Mouse (Mus musculus) G1E (cell line): Measurements from ENCODE around the gene Ikzf2. TPM values are rescaled to one million over a fixed set of nuclear protein-coding genes. Genes with fewer than 3 reads are reported as not detected.

Source experiments
- ATAC-seq: 2 replicates; pipeline ENCODE4 v1.8.0; 2016; ENCODE audit warnings: mild to moderate bottlenecking; ENCODE audit not compliant: insufficient number of reproducible peaks, poor library complexity, low FRiP score, severe bottlenecking; ENCODE audit errors: extremely low read depth
- DNase-seq: peaks from one replicate; pipeline ENCODE4 v3.0.0; 2012; ENCODE audit warnings: low spot score
- H3K27me3 ChIP-seq: 2 replicates; pipeline ENCODE4 v1.6.1; 2012; ENCODE audit warnings: mild to moderate bottlenecking, low read length, inconsistent platforms; ENCODE audit not compliant: insufficient read depth
- H3K36me3 ChIP-seq: replicated peaks from 2 replicates; pipeline ENCODE3; 2012; ENCODE audit warnings: mild to moderate bottlenecking, inconsistent platforms
- H3K4me1 ChIP-seq: 2 replicates; pipeline ENCODE4 v1.6.1; 2012; ENCODE audit warnings: low read depth, low read length, inconsistent platforms, mixed read lengths; ENCODE audit not compliant: insufficient read depth
- H3K4me3 ChIP-seq: 2 replicates; pipeline ENCODE4 v1.5.1; 2012; ENCODE audit warnings: low read depth, mild to moderate bottlenecking, inconsistent platforms, low read length, moderate library complexity, mixed read lengths
- H3K9me3 ChIP-seq: replicated peaks from 2 replicates; pipeline ENCODE4 v1.6.1; 2012; ENCODE audit warnings: inconsistent platforms
- CTCF ChIP-seq: IDR thresholded peaks from 2 replicates; pipeline ENCODE4 v1.5.1; 2012; ENCODE audit warnings: low read depth, low read length, inconsistent platforms, mixed read lengths
- GATA1 ChIP-seq: IDR thresholded peaks from 2 replicates; pipeline ENCODE4 v1.6.1; 2012; ENCODE audit warnings: borderline replicate concordance, low read length, inconsistent platforms, mixed read lengths
- GATA2 ChIP-seq: IDR thresholded peaks from 2 replicates; pipeline ENCODE4 v1.6.1; 2012; ENCODE audit warnings: low read depth, low read length, inconsistent platforms, borderline replicate concordance
- POLR2AphosphoS5 ChIP-seq: IDR thresholded peaks from 2 replicates; pipeline ENCODE4 v1.6.1; 2012; ENCODE audit warnings: low read depth, low read length, inconsistent platforms; ENCODE audit not compliant: insufficient replicate concordance
- TAL1 ChIP-seq: conservative IDR thresholded peaks from 2 replicates; pipeline ENCODE4 v1.6.1; 2012; ENCODE audit warnings: low read depth, low read length, inconsistent platforms, mixed read lengths
- polyA plus RNA-seq: library from polyadenylated mRNA; stranded (reverse); fragments of >175 nt; gene quantifications from 2 replicates; pipeline ENCODE4 v1.2.3, GENCODE M21; 2012
- total RNA-seq, 2 experiments: library from RNA; stranded (forward) in 1 of 2; stranded (reverse) in 1 of 2; fragments of 200-1000 nt in 1 of 2; fragments of >200 nt in 1 of 2; fragmentation: Nextera tagmentation in 1 of 2; gene quantifications; 2 replicates each; pipeline ENCODE4 v1.2.3; 2014 to 2017

Gene Ikzf2
- total and polyA plus RNA-seq, 3 experiments: 2.4 to 84.3 (median 11.4) TPM

DNA sequence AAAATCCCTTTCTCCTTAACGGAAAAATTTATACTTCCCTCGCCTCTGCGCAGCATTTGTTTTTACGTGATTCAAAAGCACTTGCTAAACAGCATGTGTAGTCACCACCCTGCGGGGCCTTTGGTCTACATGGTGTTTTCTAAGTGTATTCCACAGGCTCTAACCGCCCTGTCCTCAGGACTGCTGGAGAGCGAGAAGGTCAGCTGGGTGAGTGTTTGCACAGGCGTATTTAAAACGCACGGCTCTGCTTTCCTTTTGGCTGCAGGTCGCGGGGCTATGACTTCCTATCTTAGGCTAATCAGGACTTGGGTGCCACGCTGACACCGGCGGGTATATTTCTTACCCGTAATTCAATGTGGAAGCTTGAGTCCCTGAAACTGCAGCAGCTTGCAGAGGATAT lies 30.1 kb downstream of the Ikzf2 start:
- ATAC-seq: peak; percentile 24; the same call in 1 of the 2 replicates
- no peaks in the 10 kb centered on the region for H3K36me3 ChIP-seq
- no peaks in the 10 kb centered on the region for H3K27me3 ChIP-seq
- no peak for TF ChIP-seq POLR2AphosphoS5
- TF ChIP-seq CTCF: no peak
- TF ChIP-seq GATA2: no peak
- no peak for TF ChIP-seq GATA1
- TF ChIP-seq TAL1: no peak
- DNase-seq: no peak
- H3K4me3 ChIP-seq: no peak overlapping the region; the same call in 1 of the 2 replicates
- peaks cover 66% of the 10 kb centered on the region for H3K4me1 ChIP-seq
- H3K9me3 ChIP-seq: no peaks in the 10 kb centered on the region

DNA sequence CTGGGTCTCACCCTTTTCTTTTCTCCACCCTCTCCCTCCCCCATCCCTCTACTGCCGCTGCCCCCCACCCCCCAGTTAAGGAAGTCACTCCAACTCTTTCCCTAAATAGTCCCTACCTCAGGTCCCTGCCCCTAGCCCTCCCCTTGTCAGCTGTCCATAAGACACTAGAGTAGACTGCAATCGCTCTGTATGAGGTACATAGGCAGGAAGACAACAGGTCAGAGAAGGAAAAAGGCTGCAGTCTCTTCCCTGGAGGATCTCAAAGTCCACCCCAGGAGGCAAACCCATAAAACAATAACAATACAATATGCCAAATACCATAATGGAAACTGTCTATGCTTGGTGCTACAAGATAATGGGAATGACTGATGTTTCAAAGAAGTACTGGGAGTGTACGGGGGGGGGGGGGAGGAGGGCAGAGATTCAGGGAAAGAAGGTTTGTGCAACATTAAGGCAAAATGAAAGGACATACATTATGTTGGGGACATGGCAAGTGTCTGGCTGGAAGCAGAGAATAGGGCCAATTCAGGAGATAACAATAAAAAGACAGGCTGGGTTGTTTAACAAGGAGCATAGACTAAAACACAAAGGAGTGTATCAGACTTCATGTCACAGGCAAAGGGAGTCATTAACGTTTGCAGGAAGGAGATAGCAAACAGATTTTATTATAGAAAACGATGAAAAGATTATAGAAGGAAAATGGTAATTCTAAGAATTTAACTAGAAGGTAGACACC lies 30.8 kb downstream of the Ikzf2 start:
- Histone ChIP-seq H3K4me3 (no peak overlapping the region), H3K27me3 (no peaks in the 10 kb centered on the region), H3K36me3 (no peaks in the 10 kb centered on the region), H3K4me1 (peaks cover 65% of the 10 kb centered on the region), H3K9me3 (no peaks in the 10 kb centered on the region)
- TF ChIP-seq GATA2 (no peak), GATA1 (no peak), CTCF (no peak), POLR2AphosphoS5 (no peak), TAL1 (no peak)
- ATAC-seq: peak; percentile 41; the same call in 1 of the 2 replicates
- no peak for DNase-seq

DNA sequence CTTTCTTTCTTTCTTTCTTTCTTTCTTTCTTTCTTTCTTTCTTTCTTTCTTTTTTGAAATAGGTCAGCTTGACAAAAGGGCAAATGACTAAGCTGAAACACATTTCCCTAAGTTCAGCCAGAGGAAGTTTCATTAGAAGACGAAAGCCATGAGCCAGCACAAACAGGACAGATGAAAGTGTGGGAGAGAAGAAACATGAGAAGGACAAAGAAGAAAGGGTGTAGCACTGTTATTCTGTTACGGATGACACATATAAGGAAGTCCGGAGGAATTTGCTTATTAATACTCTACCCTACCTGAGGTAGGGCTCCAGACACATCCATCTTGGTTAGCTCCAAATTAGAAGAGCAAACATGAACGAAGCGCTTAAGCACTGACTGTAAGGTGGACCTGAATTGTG lies 31.7 kb downstream of the Ikzf2 start:
- Histone ChIP-seq H3K9me3 (no peaks in the 10 kb centered on the region), H3K36me3 (peaks cover 2% of the 10 kb centered on the region), H3K4me3 (no peak overlapping the region), H3K27me3 (no peaks in the 10 kb centered on the region), H3K4me1 (peaks cover 63% of the 10 kb centered on the region)
- ATAC-seq (no peak), DNase-seq (no peak)
- TF ChIP-seq POLR2AphosphoS5 (no peak), GATA2 (no peak), GATA1 (no peak), CTCF (no peak), TAL1 (no peak)

DNA sequence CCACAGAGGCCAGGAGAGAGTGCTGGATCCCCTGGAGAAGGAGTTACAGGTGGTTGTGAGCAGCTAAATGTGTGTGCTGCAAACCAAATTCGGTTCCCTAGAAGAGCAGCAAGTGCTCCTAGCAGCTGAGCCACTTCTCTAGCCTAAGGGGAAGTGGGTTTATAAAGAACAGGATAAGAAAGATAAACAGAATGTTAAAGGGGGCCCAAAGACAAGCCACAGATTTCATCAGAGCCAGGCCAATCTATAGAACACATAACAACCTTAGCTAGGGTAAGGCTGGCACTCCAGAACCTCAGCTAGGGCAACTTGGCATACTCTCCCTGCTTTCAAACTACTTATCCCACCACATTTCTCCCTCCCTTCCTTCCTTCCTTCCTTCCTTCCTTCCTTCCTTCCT lies 32.1 kb downstream of the Ikzf2 start:
- H3K4me1 ChIP-seq: peaks cover 59% of the 10 kb centered on the region
- peaks cover 2% of the 10 kb centered on the region for H3K36me3 ChIP-seq
- no peaks in the 10 kb centered on the region for H3K27me3 ChIP-seq
- ATAC-seq: peak; percentile 51
- DNase-seq: no peak
- TF ChIP-seq POLR2AphosphoS5: no peak
- TF ChIP-seq TAL1: no peak
- TF ChIP-seq CTCF: no peak
- no peak for TF ChIP-seq GATA1
- TF ChIP-seq GATA2: no peak
- no peak overlapping the region for H3K4me3 ChIP-seq
- no peaks in the 10 kb centered on the region for H3K9me3 ChIP-seq

DNA sequence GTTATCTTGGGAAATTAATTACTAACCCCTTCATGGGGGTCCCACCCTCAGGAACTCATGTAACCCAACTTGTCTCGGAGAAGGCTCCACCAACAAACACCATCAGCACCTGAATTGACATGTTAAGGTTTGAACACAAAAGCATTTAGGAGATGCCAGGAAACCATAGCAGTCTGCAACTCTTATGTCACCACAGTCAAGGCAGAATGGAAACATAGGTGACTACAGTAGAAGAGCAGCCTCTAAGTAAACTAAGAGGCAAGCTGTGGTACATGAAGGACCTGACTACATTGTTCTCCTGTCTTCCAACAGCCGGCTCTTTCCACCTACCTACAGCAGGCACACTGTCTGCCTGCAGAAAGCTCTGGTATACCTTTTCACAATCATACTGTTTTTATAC lies 33.6 kb downstream of the Ikzf2 start:
- no peak for TF ChIP-seq TAL1
- no peak for TF ChIP-seq POLR2AphosphoS5
- TF ChIP-seq CTCF: no peak
- no peak for TF ChIP-seq GATA2
- TF ChIP-seq GATA1: no peak
- H3K4me1 ChIP-seq: peaks cover 57% of the 10 kb centered on the region
- peaks cover 2% of the 10 kb centered on the region for H3K36me3 ChIP-seq
- no peak overlapping the region for H3K4me3 ChIP-seq
- ATAC-seq: no peak
- H3K9me3 ChIP-seq: no peaks in the 10 kb centered on the region
- DNase-seq: no peak
- H3K27me3 ChIP-seq: no peaks in the 10 kb centered on the region

DNA sequence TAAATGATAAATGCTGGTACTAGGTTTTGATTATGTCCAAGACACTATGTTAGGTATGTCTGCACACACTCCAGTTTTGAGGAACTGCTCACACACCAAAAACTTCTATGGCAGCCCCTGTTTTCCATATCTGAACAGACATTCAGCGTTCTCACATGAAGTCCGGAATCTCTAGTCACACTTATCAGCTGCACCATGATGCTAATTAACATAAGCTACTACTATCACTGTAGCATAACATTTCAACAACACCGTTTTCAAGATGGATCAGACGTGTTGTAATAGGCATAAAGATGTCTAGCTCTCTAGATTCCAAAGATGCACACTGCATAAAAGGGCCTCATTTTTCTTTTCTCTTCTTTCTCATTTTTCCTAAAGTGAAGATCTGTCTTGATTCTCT lies 43.9 kb downstream of the Ikzf2 start:
- no peak for TF ChIP-seq GATA1
- no peak for TF ChIP-seq TAL1
- no peak for TF ChIP-seq GATA2
- no peak for TF ChIP-seq CTCF
- no peak for TF ChIP-seq POLR2AphosphoS5
- Histone ChIP-seq H3K27me3 (no peaks in the 10 kb centered on the region), H3K4me1 (peaks cover 11% of the 10 kb centered on the region), H3K4me3 (no peak overlapping the region), H3K9me3 (no peaks in the 10 kb centered on the region), H3K36me3 (peaks cover 6% of the 10 kb centered on the region)
- ATAC-seq (no peak), DNase-seq (no peak)

DNA sequence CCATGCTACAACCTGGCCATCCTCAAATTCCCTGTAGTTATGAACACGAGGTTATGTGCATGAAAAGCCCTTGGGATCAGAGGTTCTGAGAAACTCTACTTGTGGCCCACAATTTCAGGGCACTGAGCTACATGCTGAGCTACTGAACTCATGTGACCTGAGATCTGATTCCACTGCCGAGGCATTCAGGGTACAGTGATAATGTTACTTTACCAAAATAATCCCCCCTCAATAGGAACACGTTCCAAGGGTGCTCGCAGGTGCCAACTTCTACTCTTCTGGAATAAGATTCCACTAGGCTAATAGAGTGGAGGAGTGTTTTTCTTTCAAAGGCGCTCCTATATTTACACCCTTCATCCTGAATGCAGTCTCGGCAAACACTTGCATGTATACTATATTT lies 45.1 kb downstream of the Ikzf2 start:
- TF ChIP-seq CTCF: no peak
- TF ChIP-seq TAL1: no peak
- TF ChIP-seq POLR2AphosphoS5: no peak
- TF ChIP-seq GATA2: no peak
- no peak for TF ChIP-seq GATA1
- ATAC-seq (no peak), DNase-seq (no peak)
- Histone ChIP-seq H3K4me1 (peaks cover 15% of the 10 kb centered on the region), H3K4me3 (no peak overlapping the region), H3K9me3 (no peaks in the 10 kb centered on the region), H3K36me3 (peaks cover 6% of the 10 kb centered on the region), H3K27me3 (no peaks in the 10 kb centered on the region)
